Mouse (Mus musculus) megakaryocyte, adult 5-6 weeks (primary cell): ENCODE data around the gene Hsp90b1. TPM values are rescaled to one million over a fixed set of nuclear protein-coding genes. Genes with fewer than 3 reads are reported as not detected.

Experiments used
- ATAC-seq: 2 replicates; pipeline ENCODE4 v1.8.0; 2016; ENCODE audit warnings: mild to moderate bottlenecking, inconsistent platforms; ENCODE audit not compliant: poor library complexity, severe bottlenecking
- total RNA-seq, 2 experiments: library from RNA; stranded (forward) in 1 of 2; stranded (reverse) in 1 of 2; fragments of 153-499, 151-499 nt in 1 of 2; fragments of 221-1000, 200-1000 nt in 1 of 2; gene quantifications; 2 replicates each; pipeline versions ENCODE4 v1.2.3 to v1.2.4; 2015 to 2017

The Hsp90b1 gene
- total RNA-seq, 2 experiments from 2014 or later, result 496 to 724 TPM

GRCm38 (mm10) chr10:86670550-86670949 is 34.8 kb downstream of the Hsp90b1 start:
- peak; percentile 68 for ATAC-seq

Other genes starting within 250 kb of the Hsp90b1 start
- gene Syn3, start 206.6 kb downstream of the Hsp90b1 start, total RNA-seq (2015), result not detected in 2 replicates
- not detected in 2 replicates for gene Syn3, start 206.6 kb downstream of the Hsp90b1 start, total RNA-seq (2017)
- gene Ttc41, start 302 bp upstream of the Hsp90b1 start, total RNA-seq (2015), result 0.41 and 0.67 TPM in 2 replicates
- gene Ttc41, start 302 bp upstream of the Hsp90b1 start, total RNA-seq (2017), result 0.44 TPM in 1 of 2 replicates, not detected in the other
- gene Gm49358, start 58.5 kb upstream of the Hsp90b1 start, total RNA-seq (2015), result not detected in 2 replicates
- gene Gm49358, start 58.5 kb upstream of the Hsp90b1 start, total RNA-seq (2017), result 3.6 TPM in 1 of 2 replicates, not detected in the other
- gene Nt5dc3, start 73.5 kb upstream of the Hsp90b1 start, total RNA-seq (2015), result 2.0 and 2.5 TPM in 2 replicates
- 1.7 and 1.8 TPM in 2 replicates for gene Nt5dc3, start 73.5 kb upstream of the Hsp90b1 start, total RNA-seq (2017)